Mouse (Mus musculus) lung, adult 2 months (tissue): ENCODE measurements around the gene Gm13290.

ENCODE experiments used
- CTCF ChIP-seq: fragments of 200-500 bp; IDR thresholded peaks from 2 replicates; pipeline ENCODE4 v1.5.1; 2011; ENCODE audit warnings: mild to moderate bottlenecking, low read length, control low read depth; ENCODE audit not compliant: insufficient read depth
- POLR2A ChIP-seq: fragments of 200-500 bp; IDR thresholded peaks from 2 replicates; pipeline ENCODE4 v1.6.1; 2011; ENCODE audit warnings: low read depth, mild to moderate bottlenecking, control low read depth, low read length, borderline replicate concordance; ENCODE audit errors: extremely low read depth

DNA sequence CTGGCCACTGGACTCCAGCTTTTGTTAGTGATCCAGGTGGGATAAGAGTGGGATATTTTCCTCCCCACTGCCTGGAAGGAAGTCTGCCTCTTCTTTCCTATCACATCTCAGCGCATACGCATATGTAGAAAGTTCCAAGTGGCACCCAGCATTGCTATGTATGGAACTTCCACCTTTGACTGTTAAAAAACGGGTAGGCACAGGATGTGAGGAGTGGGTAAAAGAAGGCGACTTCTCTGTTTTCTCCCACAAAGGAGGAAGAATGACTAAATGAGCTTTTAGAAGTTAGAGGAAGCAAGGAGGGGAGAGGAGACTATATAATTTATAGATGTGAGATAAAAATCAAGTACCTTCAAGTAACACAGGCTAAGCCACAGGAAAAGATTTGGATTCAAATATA lies 32.2 kb upstream of the Gm13290 start:
- no peak for TF ChIP-seq POLR2A
- TF ChIP-seq CTCF, result no peak
